Mouse (Mus musculus) gonadal fat pad, adult 2 months (tissue): ENCODE measurements around the gene Popdc3. TPM values are rescaled to one million over a fixed set of nuclear protein-coding genes. Genes with fewer than 3 reads are reported as not detected.
"Not testable (repeated sequence)": the region's sequence is repeated elsewhere in the genome, so short reads cannot be mapped to it uniquely, and the experiment has no call there.

ENCODE experiments used
- DNase-seq: peaks from one replicate; pipeline ENCODE4 v3.0.0-alpha.2; 2012; ENCODE audit warnings: low read depth
- polyA plus RNA-seq: library from polyadenylated mRNA; depleted of rRNA; stranded (reverse); fragments of >200 nt; gene quantifications from 2 replicates; pipeline ENCODE4 v1.2.3, GENCODE M21; 2012; rRNA removed

Popdc3 gene
- polyA plus RNA-seq = 0.72 and 1.1 TPM in 2 replicates

DNA sequence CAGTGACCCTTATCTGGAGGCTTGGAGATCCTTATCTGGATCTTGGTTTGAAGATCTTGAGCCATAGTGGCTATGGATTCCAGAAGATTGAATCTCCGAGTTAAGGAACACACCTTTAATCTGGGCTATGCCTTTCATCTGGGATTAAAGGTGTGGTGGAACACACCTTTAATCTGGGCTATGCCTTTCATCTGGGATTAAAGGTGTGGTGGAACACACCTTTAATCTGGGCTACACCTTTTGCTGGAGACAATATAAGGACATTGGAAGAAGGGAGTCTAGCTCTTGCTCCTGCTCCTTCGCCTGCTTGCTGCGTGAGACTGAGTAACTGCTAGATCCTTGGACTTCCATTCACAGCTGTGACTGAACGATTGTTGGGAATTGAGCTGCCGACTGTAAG is at the start of gene Popdc3:
Popdc3 (plus strand) TSS at position 301 of the 400 bp plus-strand sequence.
- not testable (repeated sequence) for DNase-seq

DNA sequence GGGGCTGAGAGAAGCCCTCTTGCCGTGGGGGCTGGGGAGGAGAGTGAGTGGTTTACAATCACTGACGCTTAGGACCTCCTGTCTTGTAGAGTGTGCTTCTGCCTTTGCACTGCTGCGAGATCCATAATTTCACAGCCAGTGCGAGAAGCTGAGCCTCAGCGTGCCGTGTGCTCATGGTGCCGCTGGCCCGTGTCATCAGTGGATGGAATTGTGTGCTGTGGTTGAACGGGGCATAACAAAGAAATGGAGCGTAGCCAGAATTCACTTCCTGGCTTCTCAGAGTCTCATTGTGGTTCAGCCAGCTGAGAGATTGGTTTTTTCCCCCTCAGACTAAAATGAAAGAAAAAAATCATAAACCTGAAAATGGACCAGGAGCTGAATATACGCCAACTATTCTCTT is 48.8 kb upstream of the Popdc3 start:
- DNase-seq = no peak

DNA sequence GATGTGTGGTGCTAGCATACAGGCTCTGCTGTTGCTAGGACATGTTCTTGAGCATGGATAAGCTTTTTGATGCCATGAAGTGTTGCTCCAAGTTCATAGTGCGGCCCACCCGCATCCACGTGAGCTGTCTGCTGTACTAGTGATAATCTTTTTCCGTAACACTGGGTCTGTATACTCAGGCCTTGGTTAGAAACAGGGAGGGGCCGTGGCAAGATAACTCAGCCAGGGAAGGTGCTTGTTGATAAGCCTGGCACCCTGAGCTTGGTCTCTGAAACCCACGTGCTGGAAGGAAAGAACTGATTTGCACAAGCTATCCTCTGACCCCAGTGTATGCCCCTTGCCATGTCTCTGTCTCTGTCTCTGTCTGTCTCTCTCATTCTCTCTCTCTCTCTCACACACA is 47.9 kb upstream of the Popdc3 start:
- DNase-seq = no peak

DNA sequence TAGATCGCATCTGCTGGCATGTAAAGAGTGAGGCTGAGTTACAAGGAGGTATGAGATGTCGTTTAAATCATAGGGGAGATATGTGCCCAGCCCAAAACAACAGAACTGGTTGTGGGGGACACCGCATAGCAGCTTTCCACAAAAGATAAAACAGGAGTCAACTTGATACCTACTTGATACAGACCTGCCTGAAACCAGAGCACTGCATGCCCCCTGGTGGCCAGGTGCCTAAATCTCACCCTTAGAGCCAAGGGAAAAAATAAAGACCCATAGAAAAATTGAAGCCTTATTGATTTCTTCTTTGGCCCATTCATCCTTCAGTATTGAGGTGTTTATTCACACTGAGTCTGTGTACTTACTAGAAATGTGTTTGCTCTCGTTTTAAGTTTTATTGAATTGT is 45.5 kb upstream of the Popdc3 start:
- DNase-seq = no peak

DNA sequence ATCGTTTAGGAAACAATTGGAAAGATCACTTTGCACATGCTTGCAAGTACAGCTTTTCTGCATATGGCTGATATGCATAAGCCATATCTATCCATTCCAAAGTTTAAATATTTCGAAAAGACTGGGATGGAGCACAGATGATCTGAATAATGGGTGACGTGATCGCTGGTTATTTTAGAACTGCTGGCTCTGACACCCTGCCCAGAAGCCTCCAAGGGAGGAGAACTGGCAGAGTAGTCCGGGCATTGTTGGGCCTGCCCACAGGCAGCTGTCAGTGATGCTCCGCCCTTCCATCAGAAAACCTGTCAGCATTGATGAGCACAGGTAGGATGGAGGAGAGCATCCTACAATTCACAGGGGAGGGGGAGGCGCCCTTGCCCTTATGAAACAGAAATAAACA is 41.1 kb upstream of the Popdc3 start:
- no peak for DNase-seq

DNA sequence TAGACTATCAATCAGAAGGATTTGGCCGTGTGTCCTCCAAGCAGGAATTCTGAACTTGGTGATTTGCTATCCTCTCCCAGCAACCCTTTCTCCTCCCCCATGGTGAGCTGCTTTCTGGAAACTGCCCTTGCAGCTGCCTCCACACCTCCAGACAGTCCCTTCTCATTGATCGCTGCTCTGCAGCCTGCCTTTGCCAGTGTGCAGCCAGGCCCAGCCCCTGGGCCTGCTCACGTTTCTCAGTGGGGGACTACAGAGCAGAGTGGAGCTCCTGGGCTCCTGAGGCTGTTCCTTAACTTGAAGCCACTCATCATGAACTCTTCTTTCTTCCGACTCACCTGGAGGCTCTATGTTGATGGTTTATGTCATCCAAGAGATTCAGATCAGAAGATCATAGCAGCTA is 38.0 kb upstream of the Popdc3 start:
- DNase-seq = no peak

DNA sequence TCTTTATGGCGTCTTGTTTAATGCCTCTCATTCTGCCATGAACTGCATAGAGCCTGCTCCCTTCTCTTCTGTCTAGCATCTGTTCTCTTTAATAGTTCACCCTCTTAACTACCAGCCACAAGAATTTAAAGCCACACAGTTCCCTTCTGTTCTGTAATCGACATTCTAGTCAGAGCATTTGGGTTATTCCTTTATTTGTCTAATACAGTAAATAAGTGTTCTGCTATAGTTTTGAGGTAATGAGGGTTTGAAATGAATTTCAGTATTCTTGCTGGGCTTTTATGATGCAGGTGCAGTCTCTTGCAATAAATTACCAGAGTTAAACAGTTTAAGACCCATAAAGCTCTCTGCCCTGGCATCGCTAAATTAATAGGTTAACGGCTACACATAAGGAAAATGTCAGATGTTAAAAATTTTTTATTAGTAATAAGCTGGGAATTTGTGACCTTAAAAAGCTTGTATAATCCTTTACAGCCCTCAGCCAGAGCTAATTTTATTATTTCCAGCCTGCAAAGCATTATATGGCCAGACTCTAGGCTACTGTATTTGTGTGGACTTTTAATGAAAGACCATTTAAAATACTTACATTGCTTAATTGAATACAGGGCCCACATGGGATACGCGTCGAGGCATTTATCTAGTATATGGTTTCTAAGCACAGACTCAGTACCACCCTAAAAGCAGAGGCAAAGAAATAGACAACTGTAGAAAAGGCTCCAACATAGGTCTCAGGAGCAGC is 37.3 kb upstream of the Popdc3 start:
- no peak for DNase-seq

DNA sequence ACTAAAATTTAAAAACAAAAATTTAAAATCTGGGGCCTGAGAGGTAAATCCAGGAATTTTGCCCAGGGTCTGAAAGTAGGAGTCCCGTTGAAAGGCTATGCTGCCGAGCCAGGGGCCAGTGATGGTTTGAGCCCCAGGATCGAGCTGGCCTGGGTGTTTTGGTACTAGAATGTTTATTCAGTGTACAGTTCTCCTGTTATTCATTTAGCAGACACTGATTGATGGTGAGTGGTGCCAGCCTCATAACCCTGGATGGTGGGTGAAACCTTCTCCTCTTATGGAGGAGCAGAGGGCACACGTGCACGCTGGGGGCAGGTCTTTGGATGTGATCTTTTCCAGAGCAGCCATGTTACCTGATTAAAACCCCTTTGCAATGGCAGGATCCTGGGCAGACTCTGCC is 35.5 kb upstream of the Popdc3 start:
- no peak for DNase-seq

DNA sequence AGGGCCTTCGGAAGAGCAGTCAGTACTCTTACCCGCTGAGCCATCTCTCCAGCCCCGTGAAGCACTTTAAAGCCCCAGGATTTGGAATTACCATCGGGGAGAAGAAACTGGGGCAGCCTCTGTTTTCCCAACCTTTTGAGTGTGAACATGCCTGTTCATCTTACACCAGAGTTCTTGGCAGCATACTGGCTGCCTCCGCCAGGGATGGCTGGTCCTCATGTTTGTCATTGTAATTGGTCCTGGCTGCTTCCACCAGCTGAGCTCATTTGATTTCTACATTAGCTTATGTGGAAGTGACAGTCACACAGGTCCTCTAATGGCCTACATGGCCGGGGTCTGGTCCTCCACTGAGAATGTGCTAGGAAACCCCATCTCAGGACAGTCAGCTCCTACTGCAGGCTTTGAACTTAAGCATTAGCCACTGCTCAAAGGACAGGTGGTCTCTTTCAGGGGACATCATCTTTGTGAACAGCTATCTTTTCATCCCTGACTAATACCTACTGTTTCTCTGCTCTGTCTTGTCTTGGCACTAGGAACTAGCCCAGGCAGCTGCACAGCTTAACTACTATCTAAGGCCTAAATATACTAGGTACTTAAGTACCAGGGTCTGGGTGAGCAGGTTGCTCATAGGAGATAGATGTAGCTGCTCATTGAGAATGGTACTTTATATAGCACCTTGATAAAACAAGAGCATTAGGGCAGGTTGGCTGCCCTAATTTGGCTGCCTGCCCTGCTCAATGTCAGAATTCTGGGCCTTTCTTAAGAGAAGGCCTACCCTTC is 33.7 kb upstream of the Popdc3 start:
- no peak for DNase-seq

DNA sequence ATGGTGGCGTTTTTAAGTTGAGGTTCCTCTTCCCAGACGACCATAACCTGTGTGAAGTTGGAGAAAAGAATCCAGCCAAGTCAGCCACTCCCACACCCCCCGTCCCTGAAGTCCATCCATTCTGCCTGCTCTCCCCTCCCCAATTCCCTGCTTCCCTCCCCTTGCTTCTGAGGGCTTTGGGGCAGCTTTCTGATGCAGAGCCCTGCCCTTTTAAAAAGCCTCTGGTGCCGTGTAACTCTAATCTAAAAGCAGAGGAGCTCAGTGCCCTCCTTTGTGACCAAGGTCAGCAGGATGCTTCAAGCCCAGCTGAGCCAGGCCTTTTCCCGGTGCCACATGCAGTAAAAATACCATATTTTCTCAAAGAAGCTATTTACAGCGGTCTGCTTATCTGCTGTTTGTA is 31.1 kb upstream of the Popdc3 start:
- DNase-seq = no peak

DNA sequence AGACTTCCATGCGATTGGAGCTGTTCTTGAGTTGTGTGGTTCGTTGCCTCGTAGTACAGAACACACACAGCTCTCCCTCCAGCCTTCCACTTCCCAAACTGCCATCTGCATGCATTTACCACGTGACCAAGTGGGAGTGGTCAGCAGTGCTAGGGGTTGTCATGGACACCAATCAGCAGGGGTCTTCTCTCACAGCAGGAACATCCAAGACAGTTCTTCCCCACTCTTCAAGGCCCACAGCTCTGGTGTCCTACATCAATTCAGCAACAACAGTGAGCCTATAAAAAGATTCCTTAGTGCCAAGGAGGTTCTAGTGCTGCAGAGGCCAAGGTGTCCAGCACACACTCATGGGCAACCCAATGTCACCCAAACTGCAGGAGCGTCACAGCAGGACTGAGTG is 26.8 kb upstream of the Popdc3 start:
- DNase-seq = no peak

DNA sequence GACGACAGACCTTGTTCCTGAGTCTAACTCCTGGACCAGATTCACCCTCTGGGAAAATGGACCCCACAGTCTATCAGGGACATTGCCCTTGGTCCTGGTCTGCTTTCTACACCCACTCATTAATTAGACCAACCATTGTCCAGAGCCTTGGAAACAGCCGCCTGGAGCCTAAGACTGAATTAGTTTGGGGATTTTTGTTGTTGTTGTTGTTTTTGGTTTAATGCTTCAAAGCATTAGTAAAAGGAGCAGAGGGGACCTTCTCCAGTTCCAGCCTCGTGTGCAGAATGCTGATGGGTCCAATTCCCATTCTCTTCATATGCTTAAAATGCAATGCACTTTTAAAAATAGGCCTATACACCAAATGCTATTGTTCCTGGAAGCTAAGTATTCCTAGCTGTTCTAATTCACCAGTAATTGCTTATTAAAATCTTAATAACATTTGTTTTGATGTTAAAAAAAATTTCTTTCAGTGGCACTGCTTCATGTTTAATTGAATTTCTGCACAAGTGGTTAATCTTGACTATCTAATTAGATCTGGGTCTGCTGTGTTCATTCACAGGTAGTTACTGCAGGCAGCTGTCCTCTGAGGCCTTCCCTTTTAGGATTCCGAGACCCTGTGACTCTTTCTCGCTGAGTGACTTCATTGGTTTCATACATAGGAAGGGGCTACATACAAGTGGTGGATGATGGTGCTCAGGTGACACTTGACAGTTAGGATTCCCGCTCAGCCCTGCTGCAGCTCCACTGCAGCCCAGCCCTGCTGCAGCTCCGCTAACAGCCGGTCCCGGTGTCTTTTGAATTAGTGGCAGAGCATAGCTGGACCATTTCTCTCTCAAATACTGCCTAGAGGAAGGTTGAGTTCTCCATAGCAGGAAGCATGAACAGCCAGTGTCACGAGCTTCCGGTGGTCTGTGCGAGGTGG is 25.9 kb upstream of the Popdc3 start:
- DNase-seq = no peak

DNA sequence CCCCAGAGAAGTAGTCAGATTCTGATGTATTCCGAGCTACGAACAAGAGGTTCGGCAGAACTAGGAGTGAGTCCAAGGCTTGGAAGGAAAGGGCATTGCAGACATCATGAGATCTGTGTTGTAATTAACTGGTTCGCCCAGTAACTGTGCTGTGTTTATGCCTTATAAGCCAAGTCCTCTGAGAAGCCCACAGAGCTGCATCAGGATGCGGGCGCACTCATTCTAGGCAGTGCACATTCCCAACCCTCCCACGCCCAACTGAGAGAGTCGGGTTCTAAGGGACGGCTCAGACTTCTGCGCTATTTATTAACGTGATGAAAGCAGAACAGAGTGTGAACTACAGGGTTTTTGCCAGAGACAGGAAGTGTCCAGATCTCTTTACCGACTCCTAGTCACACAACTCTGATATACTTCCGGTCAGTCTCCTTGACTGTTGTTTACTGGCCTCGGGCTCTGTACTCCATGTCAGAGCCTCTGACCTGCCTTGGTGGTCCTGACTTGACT is 23.3 kb upstream of the Popdc3 start:
- no peak for DNase-seq

DNA sequence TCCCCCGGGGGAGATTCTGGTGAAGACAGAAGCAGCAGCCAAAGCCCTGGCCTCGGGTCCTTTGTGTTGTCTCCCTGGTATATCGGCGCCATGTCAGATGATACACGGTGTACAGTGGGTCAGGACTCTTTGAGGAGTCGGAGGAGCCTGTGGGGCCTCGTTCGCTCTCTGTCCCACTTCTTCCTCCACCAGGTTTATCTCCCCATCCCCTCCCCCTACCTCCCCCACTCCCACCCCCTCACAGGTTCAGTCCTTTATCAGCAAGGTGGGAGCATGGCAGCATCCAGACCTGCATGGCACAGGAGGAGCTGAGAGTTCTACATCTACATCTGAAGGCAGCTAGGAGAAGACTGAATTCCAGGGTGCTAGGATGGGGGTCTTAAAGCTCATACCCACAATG is 12.0 kb upstream of the Popdc3 start:
- DNase-seq = no peak

DNA sequence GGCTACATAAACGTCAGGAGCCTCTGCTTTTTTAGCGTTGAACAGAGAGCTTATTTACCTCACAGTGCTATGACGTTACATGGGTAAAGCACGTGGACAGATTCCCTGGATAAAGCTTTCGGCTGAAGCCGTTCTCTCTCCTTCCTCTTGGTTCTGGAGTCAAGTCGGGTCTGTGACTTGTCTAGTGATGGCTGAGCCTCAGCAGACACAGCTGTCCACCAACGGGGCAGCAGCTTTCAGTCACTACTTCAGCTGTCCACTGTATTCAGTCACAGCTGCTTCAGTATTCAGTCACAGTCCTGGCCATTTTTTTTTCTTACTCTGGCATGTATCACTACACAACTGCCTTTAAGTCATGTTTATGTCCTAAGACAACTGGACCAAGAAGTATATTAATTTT is 4.0 kb upstream of the Popdc3 start:
- no peak for DNase-seq

DNA sequence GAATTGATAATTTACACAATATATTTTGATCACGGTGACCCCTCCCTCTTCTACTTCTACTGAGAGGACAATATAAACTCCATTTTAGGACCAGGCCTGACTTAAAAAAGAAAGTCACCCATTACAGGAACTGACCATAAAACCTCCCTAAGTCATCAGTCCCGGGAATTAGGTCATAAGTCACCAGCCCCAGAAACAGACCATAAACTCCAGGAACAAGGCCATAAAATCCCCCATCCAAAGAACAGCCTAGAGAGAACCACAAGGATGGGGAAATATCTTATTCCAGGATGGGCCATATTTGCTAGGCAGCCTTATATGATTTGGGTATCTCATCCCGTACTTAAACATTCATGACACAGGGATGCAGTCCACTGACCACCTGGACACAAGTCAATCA is 3.6 kb upstream of the Popdc3 start:
- DNase-seq = no peak

DNA sequence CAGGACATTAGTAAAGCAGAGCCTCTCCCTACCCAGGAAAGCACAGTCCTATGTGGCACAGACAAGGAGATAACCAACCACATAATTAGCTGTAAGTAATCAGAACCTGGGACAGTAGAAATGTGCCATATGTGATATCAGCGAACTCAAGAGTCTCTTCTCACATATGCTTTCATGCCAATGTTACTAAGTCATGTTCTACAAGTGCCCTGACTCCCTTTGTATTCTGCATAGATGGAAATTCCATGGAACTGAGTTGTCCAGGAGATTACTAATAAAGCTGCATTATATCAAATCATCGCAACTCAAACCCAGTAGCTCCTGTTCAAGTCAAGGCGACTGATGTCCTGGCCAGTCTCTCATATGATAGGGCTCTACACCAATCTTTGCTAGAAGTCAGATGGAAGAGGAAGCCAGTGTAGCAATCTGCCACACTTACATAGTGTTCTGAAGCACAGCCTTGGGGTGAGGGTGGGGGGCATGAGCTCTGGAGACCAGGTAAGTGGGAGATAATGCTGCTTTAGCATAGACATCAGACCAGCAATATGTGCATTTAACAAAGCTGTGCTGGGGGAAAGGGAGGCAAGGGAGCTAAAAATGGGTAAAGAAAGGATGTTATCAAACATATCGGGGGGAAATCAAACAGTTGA is 2.9 kb downstream of the Popdc3 start:
- no peak for DNase-seq

DNA sequence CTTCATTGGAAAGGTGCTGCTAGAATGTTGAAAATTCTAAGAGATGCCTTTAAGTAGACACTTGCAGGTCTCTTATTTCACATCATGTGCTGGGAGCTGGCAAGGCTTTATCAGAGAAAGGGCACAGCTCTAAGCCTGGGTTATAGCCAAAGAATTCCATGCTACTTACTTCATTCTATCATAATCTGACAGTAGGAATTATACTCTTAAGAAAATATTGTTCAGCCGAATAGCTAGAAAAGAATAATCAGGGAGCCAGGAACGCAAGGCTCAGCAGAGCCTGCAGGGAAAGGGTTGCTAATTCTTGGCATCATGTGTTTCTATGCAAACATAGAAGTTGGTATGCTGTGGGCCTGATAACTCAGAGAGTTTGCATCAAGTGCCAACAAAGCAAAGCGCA is 3.4 kb downstream of the Popdc3 start:
- DNase-seq = no peak

DNA sequence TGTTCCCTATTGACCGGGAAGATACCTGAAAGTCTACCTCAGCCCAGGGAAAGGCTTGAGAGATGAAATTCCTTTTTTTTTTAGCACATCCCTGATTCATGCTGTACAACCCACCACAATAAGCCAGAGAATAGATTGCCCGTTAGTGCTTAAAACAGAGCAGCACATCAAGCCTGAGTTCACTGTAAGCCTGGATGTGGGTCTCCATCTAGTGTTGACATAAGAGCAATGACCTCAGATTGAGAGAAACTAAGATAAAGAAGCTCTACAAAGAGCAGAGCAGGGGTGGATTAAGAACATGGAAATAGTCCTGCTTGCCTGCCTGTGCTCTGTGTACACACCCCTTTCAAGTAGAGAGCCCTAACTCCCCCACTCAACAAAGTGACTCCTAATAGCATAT is 7.6 kb downstream of the Popdc3 start:
- no peak for DNase-seq

DNA sequence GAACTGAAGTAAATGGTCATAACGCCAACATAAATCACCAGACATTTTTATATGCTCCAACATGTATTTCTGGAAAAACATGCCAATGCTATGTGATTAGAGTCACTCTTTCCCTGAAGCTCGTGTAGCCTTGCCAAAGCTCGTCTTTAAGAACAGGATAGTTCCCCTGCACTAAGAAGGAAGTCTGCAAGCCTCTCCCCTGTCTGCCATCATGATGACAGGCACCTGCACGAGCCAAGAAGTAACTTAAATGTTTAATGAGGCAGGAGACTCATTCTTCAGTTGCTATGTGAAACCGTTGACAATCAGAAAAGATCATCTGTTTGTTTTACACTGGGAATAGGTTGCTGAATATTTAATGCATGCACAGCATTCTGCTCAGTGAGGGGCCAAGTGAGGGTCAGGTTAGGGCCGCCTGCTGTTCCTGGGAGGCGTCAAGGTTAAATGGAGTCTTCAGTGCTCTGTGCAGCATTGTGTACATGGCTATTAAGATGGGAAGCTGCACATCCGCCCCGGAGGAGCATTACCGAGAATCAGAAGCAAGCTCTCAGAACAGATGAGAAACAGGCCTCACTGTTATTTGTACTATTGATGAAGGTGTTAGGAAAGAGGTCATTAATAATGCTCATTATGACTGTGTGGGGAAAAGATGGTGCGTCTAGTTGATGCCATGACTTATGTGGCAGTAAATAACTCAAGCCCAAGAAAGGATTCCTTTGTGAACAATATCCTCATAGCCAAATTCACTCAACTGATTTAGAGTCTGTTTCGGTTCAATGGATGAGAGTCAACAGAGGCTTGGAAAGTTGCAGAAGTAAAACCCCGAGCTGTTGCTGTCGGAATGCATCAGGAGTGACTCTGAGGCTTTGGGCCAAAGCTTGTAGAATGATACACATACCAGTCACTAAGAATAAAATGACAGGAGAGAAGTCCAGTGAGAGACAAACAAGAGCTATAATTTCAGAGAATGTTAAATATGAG is 15.7 kb downstream of the Popdc3 start:
- no peak for DNase-seq
